Mouse (Mus musculus): ENCODE measurements around the gene Kcna7.

DNA sequence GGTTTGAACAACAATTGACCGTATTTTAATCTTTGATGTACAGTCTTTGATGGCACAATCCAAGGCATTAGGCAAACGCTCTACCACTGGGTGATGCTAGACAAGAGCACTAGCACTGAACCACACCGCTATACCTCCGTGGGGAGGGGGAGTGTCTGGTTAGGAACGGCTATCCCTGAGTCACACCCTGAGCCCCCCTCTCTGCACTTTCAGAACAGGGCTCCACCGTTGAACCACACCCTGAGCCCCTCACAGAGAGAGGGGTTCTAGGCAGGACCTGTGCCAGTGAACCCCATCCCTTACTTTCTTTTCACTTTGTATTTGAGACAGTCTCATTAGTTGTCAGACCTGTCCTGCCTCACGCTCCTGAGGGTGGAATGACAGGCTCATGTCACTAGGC is 2.9 kb downstream of the Kcna7 start:
- TF ChIP-seq CTCF (IDR thresholded peaks at IDR 0.05; ENCODE audit: low read depth, low read length) (no peak), POLR2A (IDR thresholded peaks at IDR 0.05; ENCODE audit: borderline replicate concordance, low read depth, low read length) (no peak)
